Mouse (Mus musculus): ENCODE measurements around the gene Ddx18. TPM values are rescaled to one million over a fixed set of nuclear protein-coding genes. Genes with fewer than 3 reads are reported as not detected.

Gene Ddx18
- polyA plus RNA-seq, 1 experiment from 2014 or later = 83.8 TPM

DNA sequence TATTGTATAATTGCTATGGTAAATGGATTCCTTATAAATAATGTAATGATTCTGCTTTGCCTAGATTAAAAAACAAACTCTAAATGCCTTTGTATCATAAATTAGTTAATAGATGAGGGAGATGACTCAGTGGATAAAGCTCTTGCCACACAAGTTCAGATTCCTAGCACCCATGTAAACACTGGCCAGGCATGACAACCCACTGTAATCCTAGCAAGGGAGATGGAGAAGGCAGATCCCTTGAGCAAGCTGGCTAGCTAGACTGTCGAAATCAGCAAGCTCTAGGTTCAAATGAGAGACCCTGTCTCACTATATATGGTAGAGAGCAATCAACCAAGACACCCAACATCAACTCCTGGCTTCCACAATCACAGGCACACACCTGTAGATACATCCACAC, 49.2 kb downstream of the Ddx18 start:
- Histone ChIP-seq H3K27ac (no peak overlapping the region), H3K27me3 (no peaks in the 10 kb centered on the region), H3K9ac (no peak overlapping the region), H3K4me3 (no peak overlapping the region), H3K4me1 (no peaks in the 10 kb centered on the region), H3K9me3 (no peaks in the 10 kb centered on the region), H3K36me3 (no peaks in the 10 kb centered on the region), H3K4me2 (no peak overlapping the region)
- WGBS = 76% methylated on average over 1 of the region's 1 CpGs
- ATAC-seq (ENCODE audit: insufficient number of reproducible peaks, insufficient read depth, low FRiP score, low TSS enrichment, low read depth) = no peak

DNA sequence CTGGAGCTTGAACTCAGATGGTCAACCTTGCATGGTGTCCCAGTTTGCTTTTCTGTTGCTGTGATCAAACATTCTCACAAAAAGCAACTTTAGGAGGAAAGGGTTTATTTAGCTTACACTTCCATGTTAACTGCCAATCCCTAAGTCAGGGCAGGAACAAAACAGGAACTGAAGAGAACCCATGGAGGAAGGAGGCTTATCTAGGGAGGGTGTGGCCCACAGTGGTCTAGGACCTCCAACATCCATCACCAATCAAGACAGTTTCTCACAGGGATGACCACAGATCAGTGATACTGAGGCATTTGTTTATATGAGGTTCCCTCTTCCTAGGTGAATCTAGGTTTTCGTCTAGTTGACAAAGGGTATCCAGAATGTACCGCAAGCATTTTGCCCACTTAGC, 55.8 kb downstream of the Ddx18 start:
- no peak overlapping the region for H3K4me3 ChIP-seq
- H3K27ac ChIP-seq = no peak overlapping the region
- 92% methylated on average over 2 of the region's 2 CpGs for WGBS
- H3K36me3 ChIP-seq = 0 out of 2 replicates have a peak, but pooled peaks cover 4% of the 10 kb centered on the region
- no peak for ATAC-seq (ENCODE audit: insufficient number of reproducible peaks, insufficient read depth, low FRiP score, low TSS enrichment, low read depth)
- H3K27me3 ChIP-seq = no peaks in the 10 kb centered on the region
- no peak overlapping the region for H3K4me2 ChIP-seq
- H3K4me1 ChIP-seq = no peaks in the 10 kb centered on the region; the same call in 1 of the 2 replicates
- H3K9ac ChIP-seq = no peak overlapping the region
- no peaks in the 10 kb centered on the region for H3K9me3 ChIP-seq

DNA sequence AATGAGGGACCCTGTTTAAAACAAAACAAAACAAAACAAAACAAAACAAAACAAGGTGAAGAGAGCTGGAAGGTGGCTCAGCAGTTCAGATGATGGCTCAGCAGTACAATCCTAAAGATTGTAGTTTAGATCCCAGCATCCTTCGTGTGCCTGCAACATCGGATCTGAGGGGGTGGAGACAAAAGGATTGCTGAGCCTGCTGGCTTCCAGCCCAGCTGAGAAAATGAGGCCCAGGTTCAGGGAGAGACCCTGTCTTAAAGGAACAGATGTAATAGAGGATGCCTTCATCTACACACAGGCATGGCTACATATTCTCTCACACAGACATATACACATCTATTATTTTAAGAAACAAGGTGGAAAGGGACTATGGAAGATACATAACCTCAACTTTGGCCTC, 56.6 kb downstream of the Ddx18 start:
- 22% methylated on average over 2 of the region's 2 CpGs for WGBS
- no peaks in the 10 kb centered on the region for H3K27me3 ChIP-seq
- no peak for ATAC-seq (ENCODE audit: insufficient number of reproducible peaks, insufficient read depth, low FRiP score, low TSS enrichment, low read depth)
- H3K9me3 ChIP-seq = no peaks in the 10 kb centered on the region
- H3K4me3 ChIP-seq = no peak overlapping the region
- H3K9ac ChIP-seq = no peak overlapping the region
- H3K27ac ChIP-seq = no peak overlapping the region
- H3K4me2 ChIP-seq = no peak overlapping the region
- H3K4me1 ChIP-seq = no peaks in the 10 kb centered on the region; the same call in 1 of the 2 replicates
- 0 out of 2 replicates have a peak, but pooled peaks cover 4% of the 10 kb centered on the region for H3K36me3 ChIP-seq

DNA sequence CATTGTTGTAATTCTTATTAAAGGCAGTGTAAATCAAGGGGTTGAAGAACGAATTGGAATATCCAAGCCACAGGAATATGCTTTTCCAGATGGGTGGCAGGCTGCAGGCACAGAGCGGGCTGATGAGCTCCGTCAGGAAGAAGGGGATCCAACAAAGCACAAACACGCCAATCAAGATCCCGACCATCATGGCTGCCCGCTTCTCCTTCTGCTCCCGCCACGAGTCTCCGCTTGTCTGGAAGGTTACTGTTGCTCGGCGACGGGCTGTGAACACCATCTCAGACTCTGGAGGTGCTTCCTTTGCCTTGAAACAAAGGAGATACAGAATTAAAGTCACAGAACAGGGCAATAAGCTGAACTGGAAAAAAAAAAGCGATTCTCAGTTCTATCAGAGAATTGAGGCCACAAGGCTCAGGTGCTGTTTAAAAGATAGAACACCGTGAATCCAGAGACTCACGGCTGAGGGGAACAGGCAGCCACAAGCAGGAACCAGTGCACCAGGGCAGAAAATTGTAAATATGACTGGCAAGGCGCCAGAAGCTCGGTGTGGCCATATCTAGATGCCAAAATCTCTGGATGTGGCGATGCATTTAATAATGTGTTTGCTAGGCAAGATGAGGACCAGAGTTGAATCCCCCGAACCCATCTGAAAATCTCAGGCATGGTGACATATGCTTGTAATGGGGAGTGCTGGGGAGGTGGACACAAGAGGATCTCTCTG, 57.2 kb downstream of the Ddx18 start:
- no peaks in the 10 kb centered on the region; the same call in 1 of the 2 replicates for H3K4me1 ChIP-seq
- no peak overlapping the region for H3K4me3 ChIP-seq
- no peak overlapping the region for H3K27ac ChIP-seq
- H3K9ac ChIP-seq = no peak overlapping the region
- H3K36me3 ChIP-seq = 0 out of 2 replicates have a peak, but pooled peaks cover 4% of the 10 kb centered on the region
- WGBS = 84% methylated on average over 19 of the region's 19 CpGs
- H3K27me3 ChIP-seq = no peaks in the 10 kb centered on the region
- ATAC-seq (ENCODE audit: insufficient number of reproducible peaks, insufficient read depth, low FRiP score, low TSS enrichment, low read depth) = no peak
- no peak overlapping the region for H3K4me2 ChIP-seq
- H3K9me3 ChIP-seq = no peaks in the 10 kb centered on the region

DNA sequence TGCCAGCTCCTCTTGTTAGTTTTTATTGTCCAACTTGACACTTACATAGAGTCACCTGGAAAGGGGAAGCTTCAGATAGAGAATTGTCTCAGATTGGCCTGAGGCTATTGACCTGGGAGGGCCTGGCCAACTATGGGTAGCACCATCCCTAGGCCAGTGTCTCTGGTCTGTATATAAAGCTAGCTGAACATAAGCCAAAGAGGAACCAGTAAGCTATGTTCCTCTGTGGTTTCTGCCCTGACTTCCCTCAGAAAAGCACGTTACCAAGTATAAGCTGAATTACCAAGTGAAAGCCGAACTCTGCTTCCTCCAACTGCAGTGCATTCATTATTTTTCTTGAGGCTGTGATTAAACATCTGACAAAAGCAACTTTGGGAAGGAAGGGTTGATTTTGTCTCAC, 59.1 kb downstream of the Ddx18 start:
- Histone ChIP-seq H3K4me1 (no peaks in the 10 kb centered on the region; the same call in 1 of the 2 replicates), H3K9me3 (no peaks in the 10 kb centered on the region), H3K27ac (no peak overlapping the region), H3K27me3 (no peaks in the 10 kb centered on the region), H3K4me3 (no peak overlapping the region), H3K36me3 (0 out of 2 replicates have a peak, but pooled peaks cover 13% of the 10 kb centered on the region), H3K9ac (no peak overlapping the region), H3K4me2 (no peak overlapping the region)
- no peak for ATAC-seq (ENCODE audit: insufficient number of reproducible peaks, insufficient read depth, low FRiP score, low TSS enrichment, low read depth)
- 81% methylated on average over 2 of the region's 2 CpGs for WGBS

Other genes with a start within 250 kb of the Ddx18 start
- 34.7 and 40.6 TPM in 2 replicates for gene Insig2, start 235.4 kb downstream of the Ddx18 start, polyA plus RNA-seq (2015; fragmentation: Nextera tagmentation; extraction: Ambion mirVana)
- 16.4 and 16.6 TPM in 2 replicates for gene Ccdc93, start 136.9 kb downstream of the Ddx18 start, polyA plus RNA-seq (2015; fragmentation: Nextera tagmentation; extraction: Ambion mirVana)
- 0.52 and 0.96 TPM in 2 replicates for gene Htr5b, start 39.5 kb downstream of the Ddx18 start, polyA plus RNA-seq (2015; fragmentation: Nextera tagmentation; extraction: Ambion mirVana)

All from embryonic facial prominence, embryonic 13.5 days (tissue).